Mouse (Mus musculus) naive thymus-derived CD4-positive, alpha-beta T cell, adult 2 months (primary cell): Measurements from ENCODE around the gene Zfhx2.

Experiments
- DNase-seq: peaks from one replicate; pipeline ENCODE4 v3.0.0-alpha.2; 2011; ENCODE audit warnings: low read depth

Gene Zfhx2

DNA sequence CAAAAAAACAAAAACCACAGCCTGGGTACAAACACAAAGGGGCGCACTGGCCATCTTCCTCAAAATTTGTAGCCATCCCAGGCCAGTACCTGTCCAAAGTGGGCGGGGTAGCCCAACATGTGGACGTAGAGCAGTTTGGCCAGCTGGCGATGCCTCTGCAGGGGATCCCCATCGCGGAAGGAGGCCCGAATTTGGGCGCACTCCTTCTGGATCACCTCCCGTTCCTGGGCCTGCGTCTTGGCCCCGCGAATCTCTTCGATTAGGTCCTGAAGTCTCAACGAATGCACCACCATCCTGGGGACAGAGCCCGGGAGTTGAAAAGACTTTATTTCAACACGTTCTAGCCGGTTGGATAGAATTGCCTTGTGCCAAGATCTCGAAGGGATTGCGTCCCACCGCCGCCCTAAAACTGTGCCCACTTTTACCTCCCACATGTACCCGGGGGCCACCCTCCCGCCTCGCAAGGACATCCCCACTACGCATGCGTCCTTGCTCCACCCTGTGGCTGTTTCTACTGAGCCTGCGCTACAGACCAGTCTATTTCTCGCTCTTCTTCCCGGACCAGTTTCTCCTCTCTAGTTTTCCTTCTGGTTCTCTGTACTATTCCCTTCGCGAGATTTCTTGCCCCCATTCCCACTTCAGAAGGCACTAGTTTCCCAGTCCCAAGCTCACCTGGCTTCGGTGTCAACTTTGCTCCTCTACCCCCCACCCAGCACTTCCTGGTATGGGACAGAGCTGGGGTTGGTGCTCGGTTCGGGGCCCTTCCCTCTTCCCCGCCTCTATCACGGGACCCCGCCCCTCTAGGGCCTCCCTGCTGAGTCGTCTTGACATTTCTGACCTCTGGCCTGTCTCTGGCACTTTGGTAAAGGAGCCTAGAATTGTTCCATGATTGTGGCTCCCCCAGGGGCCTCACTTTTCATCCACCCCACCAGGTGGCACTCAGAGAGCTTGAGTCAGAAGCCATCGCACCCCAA lies 14.0 kb upstream of the Zfhx2 start, which contains the start of gene Ap1g2:
Gene Ap1g2 (minus strand): TSS at position 758 of the 974 bp plus-strand sequence.
- DNase-seq = peak; percentile 90

DNA sequence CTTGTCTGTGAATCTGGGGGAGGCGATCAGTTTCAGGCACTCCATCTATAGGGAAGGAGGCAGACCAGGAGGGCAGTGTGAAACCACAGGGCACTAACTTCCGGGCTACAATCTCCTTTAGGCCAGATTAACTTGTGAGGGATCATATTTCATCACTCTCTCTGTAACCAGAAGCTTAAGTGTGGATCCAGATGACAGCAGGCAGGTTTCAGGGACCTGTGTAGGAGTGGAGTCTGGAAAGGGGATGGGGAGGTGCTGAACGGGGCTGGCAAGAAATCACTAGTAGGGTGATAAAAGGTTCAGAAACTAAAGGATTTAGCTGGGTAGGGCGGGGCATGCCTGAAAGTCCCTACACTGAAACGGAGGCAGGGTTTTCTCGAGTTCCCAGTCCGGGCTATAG lies 13.3 kb upstream of the Zfhx2 start:
- DNase-seq = no peak

DNA sequence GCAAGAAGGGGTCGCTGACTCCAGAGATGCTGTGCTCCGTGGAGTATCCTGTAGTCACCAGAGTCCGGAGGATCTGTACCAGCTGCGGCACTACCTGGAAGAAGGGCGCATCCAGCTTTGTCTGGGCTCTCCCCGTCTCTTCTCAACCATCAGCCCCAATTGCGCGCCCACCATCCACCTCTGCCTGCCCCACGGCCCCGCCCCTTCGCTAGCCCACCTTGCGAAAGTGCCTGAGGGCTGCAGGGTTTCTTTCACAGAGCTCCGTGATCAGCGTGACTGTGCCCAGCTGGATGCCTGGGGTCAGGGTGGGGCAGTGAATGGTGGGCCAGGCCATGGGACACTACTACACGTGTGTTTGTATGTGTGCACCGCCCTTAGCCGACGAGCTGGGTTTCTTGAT lies 12.2 kb upstream of the Zfhx2 start:
- no peak for DNase-seq

DNA sequence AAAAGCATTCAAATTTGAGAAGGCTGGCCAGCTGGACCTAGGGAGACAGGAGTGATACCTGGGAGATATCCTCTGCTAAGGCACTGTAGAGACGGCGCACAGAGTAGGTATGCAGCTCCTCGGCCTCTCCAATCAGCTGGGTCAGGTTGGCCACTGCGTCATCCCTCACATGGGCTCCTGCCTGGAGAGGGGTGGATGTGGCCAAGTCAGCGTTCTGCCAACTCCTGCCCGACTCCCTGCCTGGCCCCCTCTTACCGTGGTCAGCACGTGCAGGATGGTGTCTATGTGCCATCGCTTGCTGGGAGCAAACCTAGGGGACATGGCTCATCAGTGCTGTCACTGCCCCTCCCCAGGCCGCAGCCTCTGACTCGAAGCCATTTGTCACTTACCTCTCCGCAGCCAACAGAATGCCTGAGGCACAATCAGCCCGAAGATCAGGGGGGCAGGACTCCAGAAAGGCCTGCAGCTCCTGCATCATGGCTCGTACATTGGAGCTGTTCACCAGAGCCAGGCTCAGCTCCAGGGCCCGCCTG lies 10.2 kb upstream of the Zfhx2 start:
- no peak for DNase-seq

DNA sequence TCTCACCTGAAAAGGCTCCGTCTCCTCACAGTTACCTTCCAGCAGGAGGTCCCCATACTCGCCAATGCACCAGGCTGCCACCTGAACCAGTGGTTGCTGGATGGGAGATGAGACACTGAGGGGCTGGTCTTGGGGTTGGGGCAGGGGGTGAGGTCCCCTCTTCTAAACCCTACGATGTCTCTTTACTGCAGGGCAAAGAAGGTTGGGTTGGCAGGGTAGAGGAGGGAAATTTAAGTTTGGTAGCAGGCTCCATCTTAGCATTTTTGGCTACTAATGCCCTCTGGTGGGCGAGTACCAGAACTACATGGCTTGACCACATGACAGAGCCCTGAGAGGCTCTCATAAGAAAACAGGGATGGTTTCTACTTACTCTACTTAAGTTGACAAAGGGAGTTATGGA lies 9.5 kb upstream of the Zfhx2 start:
- peak; percentile 78 for DNase-seq

DNA sequence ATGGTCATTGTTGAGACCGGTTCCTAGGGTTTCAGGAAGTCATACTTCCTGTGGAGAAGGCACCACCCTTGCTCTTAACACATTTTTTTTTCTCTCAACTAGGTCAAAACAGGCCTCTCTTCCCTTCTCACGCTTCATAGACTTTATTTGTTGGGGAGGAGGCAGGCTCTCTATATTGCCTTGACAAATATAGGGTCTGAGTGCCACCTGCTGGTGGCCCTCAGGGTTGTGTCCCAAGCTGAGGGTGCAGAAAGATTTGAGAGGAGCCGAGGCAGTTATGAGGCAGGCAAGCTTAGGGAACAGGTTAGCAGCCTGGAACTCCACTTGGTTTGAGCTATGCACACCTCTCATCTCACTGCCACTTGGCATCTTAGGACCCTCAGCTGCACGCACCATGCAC lies 5.9 kb upstream of the Zfhx2 start:
- DNase-seq = peak; percentile 89

DNA sequence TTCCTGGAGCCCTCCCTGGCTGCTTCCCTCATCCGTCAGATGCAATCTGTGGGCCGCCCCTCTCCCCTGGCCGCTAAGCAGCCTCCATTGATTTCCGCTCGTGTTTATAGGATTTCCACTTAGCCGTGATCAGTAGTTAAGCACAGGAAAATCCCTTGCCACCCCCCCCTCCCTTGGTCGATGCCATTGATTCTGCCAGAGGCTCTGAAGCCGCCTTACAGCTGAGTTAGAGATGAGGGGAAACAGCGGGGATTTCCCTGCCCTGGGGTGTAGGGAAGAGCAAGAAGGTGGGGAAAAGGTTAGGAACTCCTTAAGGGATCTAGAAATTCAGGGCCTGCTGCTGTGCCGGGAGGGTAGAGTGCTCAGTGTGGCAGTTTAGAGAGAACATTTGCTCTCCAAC lies 5.5 kb upstream of the Zfhx2 start:
- DNase-seq = no peak

DNA sequence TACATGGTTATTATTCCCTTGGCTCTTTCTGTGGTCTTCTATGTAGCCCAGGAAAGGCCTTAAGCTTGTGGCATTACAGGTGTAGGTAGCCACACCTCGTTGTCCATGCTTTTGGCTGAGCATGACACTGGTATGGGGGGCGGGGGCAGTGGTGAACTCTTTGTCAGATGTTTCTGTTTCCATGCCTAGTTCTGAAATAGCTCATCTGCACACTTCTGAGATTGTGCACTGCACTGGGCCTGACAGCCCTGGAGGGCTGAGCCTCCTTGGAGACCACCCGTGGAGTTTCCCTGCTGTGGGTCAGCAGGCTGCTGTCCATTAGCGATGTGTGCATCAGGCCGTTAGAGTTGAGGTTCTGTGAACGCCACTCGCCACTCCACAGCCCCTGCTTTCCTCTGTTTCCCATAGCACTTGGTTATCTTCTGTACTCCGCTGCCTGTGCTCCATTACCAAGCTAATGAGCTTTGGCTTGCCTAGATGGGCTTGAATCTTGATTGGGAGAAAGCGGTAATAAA lies 4.5 kb upstream of the Zfhx2 start:
- no peak for DNase-seq

DNA sequence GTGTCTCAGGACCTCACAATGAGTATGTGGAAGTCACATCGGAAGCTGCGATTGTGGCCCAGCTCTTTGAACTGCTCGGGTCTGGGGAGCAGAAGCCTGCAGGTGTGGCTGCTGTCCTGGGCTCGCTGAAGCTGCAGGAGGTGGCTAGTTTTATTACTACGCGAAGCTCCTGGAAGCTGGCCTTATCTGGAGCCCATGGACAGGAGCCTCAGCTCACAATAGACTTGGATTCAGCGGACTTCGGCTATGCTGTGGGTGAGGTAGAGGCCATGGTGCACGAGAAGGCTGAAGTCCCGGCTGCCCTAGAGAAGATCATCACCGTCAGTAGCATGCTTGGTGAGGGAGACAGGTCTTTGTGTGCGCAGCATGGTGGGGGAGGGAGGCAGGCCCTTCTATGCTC lies 3.5 kb upstream of the Zfhx2 start:
- no peak for DNase-seq

DNA sequence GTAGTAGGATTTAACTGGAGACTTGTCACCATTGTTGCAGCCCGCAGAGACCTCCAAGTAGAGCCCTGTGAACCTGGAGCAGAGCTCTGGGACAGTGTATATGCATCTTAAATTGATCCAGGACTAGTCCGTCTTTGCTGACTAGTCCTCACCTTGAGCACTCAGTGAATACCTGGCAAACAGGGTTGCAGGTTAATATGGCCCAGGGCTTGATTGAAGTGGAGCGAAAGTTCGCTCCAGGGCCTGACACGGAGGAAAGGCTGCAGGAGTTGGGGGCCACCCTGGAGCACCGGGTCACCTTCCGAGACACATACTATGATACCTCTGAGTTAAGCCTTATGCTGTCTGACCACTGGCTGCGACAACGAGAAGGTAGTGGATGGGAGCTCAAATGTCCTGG lies 3.1 kb upstream of the Zfhx2 start:
- no peak for DNase-seq

DNA sequence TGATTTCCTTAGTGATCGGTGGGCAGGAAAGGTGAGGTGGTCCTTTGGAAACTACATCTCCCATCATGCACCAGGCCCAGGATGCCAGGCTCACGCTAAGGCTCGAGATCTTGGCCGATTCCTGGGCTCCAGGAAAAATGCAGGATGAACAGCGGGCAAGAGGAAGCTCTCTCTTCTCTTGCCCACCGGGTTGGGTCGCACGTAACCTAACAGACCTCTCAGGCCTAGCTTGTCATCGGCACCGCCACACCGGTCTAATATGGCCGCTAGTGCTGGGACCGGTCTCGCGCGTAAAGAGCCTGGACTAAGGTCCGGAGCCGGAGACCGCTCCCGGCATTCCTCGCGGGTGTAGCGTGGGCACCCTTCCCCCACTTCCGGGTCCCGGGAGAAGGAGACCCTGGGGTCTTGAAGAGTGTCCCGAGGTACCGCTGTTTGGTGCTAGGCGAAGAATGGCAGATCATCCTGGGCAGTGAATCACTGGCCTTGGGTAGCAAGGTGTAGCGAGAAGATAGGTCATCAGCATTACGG lies 2.6 kb upstream of the Zfhx2 start, which contains the start of gene Thtpa:
Gene Thtpa (plus strand): TSS at position 81 of the 528 bp plus-strand sequence.
- DNase-seq = peak; percentile 68

DNA sequence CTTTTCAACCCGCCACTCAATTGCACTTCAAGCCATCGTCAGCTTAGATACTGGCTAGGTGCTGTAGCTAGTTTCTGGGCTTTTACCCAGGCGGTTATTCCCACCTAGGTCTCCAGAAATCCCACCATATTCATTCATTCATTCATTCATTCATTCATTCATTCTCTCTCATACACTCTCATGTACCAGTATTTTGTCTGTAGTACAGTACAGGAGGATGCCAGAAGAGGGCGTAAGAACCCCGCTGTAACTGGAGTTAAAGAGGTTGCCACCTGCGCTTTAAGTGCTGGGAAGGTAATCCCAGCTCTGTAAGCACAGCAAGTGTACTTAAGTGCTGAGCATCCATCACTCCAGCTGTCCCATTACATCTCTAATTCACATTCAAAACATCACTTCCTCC lies 1.8 kb upstream of the Zfhx2 start:
- peak; percentile 54 for DNase-seq

DNA sequence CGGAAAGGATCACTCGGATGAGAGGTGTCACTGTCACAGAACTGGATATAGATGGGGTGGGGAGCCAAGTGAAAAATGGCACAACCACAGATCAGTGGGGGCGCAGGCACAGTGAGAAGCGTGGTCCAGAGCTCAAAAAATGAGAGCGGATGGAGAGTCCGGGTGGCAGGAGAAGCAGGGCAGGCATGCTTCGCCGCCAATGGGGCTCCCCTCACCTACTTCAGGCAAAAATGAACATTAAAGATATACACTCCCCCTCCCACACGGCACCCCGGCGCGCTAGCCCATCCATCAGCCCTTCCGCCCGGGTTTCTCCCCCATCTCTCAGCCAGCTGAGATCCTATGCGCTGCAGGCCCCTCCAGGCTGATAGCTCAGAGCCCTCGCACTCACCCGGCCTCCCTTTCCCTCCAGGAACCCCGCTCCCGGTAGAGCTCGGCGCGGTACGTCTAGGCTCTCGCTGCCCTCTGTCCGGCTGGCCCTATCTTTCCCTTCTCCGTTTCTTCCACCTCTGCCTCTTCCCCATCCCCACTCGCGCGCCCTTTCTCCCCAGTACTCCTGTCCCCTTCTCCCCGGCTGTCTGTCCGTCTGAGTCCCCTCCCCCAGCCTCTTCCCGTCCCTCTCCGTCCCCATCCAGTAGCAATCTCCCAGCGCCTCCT lies 787 bp downstream of the Zfhx2 start:
- DNase-seq = no peak

DNA sequence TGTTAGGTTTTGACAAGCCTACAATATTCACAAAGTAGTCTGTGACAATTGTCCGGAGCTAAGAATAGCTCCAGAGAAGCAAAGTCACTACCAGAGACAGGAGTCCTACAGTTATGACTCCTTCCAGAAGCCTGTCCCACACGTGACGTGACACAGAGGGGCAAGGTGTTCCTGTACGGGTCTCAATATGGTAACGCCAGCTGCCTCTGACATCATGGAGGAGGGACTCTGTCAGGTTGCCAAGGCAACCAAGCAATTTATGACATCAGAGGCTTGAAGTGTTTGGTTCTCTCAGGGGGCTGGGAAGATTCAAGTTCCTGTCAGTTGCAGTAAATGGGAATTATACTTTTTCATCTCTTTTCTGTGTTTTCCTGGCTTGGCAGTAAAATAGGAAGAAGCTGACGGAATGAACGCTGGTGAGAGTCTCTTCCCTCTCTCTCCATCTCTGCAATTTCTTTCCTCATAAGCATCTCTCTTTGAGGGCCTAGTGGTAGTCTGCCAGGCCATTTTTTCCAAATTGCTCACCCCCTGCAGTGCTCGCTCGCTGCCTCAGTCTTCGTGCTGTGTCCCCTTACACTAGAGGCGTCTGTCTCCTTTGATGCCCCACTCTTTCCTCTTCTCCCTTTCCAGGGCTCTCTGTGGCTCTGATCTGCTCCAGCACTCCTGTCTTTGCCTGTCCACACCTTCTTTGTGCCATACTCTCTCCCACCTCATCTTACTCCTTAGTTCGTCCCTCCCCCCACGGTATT lies 2.8 kb downstream of the Zfhx2 start:
- no peak for DNase-seq

DNA sequence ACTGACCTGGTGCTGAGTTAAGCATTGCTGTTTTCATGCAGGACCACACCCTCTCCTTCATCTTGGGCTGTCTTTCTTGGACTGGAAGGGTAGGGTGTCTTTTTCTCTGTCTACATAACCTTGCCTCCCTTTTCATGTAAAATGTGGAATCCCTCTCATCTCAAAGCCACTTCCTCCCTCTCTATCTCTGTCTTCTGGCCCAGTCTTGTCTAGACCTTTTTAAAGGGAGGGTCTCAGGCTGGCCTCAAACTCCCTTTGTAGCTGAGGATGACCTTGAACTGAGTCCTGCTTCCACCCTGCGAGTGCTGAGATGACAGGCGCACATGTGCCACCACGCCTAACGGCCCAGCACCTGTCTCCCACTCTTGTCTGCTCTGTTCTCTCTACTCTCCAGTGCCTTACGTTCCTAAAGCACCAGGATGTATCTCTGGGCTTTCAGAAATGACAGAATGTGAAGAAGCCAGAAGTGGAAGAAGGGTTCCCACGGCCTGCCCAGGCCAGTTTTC lies 6.1 kb downstream of the Zfhx2 start:
- DNase-seq = peak; percentile 40

DNA sequence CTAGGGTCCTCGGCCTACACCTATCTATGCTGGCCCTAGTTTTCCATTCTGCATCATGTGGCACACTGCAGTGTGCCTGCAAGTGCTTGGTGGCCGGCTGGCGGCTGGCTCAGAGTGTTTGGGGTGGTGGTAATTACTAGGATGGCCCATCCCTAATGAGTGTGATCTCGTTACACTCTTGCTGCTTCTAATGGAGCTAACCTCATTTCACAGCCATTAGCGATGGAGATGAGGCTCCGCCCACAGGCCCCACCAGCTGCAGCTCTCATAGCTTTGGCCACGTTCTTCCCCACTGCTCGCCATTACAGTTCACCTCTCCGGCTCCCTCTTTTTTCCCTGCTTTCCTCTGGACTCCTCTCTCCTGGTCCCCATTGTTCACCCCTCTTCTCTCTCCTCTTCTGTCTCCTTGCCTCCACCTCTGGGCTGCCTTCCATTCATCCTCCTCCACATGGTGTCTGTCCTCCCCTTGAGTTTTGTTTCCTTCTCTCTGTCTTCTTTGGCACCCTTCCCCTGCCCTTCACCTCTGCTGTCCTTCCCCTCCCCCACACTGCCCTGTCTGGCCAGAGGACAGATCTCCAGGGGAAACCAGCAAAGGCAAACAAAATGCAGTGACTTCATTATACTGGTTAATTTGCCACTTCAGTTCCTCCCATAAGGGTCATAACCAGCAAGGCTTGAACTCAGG lies 6.7 kb downstream of the Zfhx2 start:
- DNase-seq = no peak

DNA sequence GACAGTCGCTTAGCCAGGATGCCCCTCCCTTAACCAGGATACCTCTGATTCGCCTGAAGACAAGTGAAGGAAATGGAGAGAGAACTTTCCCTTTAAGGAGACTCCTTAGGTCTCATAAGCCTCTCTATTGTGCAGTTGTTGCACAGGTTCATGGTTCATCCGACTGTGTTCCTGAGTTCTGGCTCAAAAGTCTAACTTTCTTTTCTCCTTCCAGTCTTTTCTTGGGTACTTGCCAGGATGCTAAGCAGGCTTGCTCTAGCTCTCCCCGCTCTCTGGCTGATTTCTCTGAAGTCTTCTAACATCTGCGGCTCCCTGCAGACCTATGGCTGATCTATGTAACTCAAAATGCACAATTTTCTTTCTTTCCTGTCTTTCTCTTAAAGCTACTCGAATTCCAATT lies 8.6 kb downstream of the Zfhx2 start:
- no peak for DNase-seq

DNA sequence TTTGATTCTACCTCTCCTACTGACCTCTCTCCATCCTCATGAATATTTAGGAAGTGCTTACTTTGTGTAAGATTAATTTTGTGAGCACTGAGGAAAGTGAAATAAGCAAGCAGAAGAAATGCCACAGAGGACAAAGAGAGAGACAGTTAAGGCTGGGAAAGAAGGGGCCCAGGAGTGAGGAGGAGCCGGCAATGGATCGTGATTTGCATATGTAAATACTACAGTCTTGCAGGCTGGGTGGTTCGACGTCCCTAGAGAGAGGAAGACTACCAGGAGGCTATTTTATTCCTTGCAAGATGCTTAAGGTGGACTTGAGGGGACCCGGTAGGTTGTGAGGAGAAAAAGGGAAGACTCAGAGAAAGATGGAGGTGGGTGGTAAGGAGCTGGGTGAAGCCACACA lies 11.0 kb downstream of the Zfhx2 start:
- no peak for DNase-seq

DNA sequence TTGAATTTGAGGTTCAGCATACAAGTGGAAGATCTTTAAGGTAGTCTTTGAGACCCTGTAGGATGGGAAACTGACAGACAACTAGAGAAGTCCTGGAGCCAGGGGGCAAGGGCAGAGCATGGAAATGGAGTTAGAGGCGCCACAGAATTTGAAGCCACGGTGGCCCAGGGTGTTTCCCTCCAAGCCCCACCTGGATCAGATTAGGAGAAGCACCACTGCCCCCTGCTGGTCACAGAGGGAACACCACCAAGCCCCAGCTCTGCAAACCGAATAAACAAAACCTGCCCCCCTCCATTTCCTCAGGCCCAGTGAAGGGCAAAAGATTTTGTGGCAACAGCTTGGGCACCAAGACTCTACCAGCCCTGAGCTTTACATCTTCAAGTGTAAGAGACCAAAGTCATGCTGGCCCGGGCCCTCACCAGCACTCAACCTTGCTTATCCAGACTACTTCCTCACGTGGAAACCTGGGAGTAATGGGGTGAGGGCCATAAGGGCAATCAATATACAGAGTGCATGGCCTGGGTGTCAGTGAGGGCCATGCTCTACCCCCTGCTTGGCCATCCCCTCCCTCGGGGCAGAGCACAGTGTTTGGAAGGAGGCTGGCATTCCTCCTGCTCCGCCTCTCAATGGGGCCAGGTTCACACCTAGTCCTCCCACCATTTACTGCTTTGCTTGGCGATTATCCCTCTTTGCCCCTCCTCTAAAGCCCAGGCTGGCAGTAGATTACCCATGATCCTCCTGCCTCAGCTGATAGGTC lies 12.7 kb downstream of the Zfhx2 start:
- peak; percentile 88 for DNase-seq

DNA sequence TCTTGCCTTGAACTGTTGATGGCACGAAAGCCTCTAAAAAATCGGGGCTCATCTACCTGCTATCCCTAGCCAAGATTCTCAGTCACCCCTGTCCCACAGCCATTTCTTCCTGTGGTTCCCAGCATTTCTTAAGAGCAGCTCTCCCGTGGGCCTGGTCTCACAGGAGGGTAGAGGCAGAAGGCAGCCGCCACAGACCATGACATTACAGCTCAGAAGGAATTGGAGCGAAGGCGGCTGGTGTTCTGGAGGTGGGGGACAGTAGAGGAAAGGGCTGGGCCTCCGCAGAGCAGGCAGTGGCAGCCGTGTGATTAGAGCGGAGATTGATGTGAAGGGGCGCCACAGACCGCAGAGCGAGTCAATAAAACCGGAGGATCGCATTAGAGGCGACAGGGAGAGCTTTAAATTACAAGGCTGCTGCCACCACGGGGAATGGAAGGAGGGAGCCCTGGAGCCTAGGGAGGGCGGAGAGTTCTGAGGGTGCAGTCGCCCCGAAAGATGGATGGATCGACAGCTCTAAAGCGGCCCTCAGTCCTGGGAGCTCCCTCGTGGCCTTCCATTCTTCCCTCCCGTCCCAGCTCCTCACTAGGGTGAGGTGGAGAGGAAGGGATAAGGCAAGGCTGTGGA lies 13.6 kb downstream of the Zfhx2 start:
- DNase-seq = no peak
